Mouse (Mus musculus) CH12.LX (cell line): ENCODE data around the gene Stard5. TPM values are rescaled to one million over a fixed set of nuclear protein-coding genes. Genes with fewer than 3 reads are reported as not detected.

Experiments used
- DNase-seq: peaks from one replicate; pipeline ENCODE4 v3.0.0-alpha.2; 2013; ENCODE audit errors: extremely low read depth
- H3K27ac ChIP-seq: 2 replicates; pipeline ENCODE4 v1.5.1; 2012; ENCODE audit warnings: low read depth, mild to moderate bottlenecking, control low read depth, moderate library complexity; ENCODE audit not compliant: insufficient read depth
- H3K27me3 ChIP-seq: replicated peaks from 2 replicates; pipeline ENCODE3; 2012; ENCODE audit warnings: inconsistent platforms
- H3K36me3 ChIP-seq, 2 experiments: replicated peaks in 1 of 2; 2 replicates each; pipeline versions ENCODE3 to v1.6.1; 2012; ENCODE audit warnings: inconsistent platforms in 1 of 2, low read length in 1 of 2, mild to moderate bottlenecking in 1 of 2, mixed read lengths in 1 of 2, moderate library complexity in 1 of 2; ENCODE audit not compliant: control insufficient read depth in 1 of 2, insufficient read depth in 1 of 2
- H3K4me1 ChIP-seq, 2 experiments: 2 replicates each; pipeline ENCODE4 v1.6.1; 2012; ENCODE audit warnings: inconsistent platforms in 1 of 2, moderate library complexity in 1 of 2; ENCODE audit not compliant: insufficient read depth in 2 of 2, control insufficient read depth in 1 of 2
- H3K4me2 ChIP-seq: 2 replicates; pipeline ENCODE4 v1.6.1; 2012; ENCODE audit warnings: low read depth, mild to moderate bottlenecking, control low read depth; ENCODE audit not compliant: poor library complexity, insufficient read depth, severe bottlenecking
- H3K4me3 ChIP-seq, 3 experiments: fragments of 150-350 bp in 1 of 3; sonication (generic) in 1 of 3; replicated peaks in 1 of 3; 2 replicates each; pipeline versions ENCODE3 to v1.5.1; 2011 to 2012; ENCODE audit warnings: low read depth in 2 of 3, low read length in 2 of 3, mild to moderate bottlenecking in 2 of 3, moderate library complexity in 2 of 3, control low read depth in 1 of 3, improper control_type of control experiment in 1 of 3, inconsistent platforms in 1 of 3, mixed read lengths in 1 of 3; ENCODE audit not compliant: poor library complexity in 1 of 3
- H3K79me2 ChIP-seq: replicated peaks from 2 replicates; pipeline ENCODE4 v1.6.1; 2012; ENCODE audit warnings: mild to moderate bottlenecking, moderate library complexity; ENCODE audit not compliant: control insufficient read depth, poor library complexity, insufficient read depth, severe bottlenecking; ENCODE audit errors: extremely low read depth
- H3K9ac ChIP-seq: 2 replicates; pipeline ENCODE4 v1.6.1; 2012; ENCODE audit warnings: low read depth, mild to moderate bottlenecking, control low read depth, moderate library complexity; ENCODE audit not compliant: insufficient read depth
- H3K9me3 ChIP-seq: replicated peaks from 2 replicates; pipeline ENCODE3; 2012; ENCODE audit warnings: low read length, inconsistent platforms, mixed read lengths
- CHD1 ChIP-seq: IDR thresholded peaks from 2 replicates; pipeline ENCODE4 v1.6.1; 2012; ENCODE audit warnings: low read depth, low read length, improper control_type of control experiment, inconsistent platforms
- CTCF ChIP-seq, 2 experiments: IDR thresholded peaks in 1 of 2; conservative IDR thresholded peaks in 1 of 2; 2 replicates each; pipeline ENCODE4 v1.5.1; 2011 to 2012; ENCODE audit warnings: low read depth in 2 of 2, low read length in 2 of 2, improper control_type of control experiment in 1 of 2, inconsistent platforms in 1 of 2, mild to moderate bottlenecking in 1 of 2, moderate library complexity in 1 of 2
- E2F4 ChIP-seq: IDR thresholded peaks from 2 replicates; pipeline ENCODE4 v1.6.1; 2011; ENCODE audit warnings: low read depth, low read length, improper control_type of control experiment; ENCODE audit not compliant: insufficient replicate concordance
- EP300 ChIP-seq: IDR thresholded peaks from 2 replicates; pipeline ENCODE4 v1.6.1; 2011; ENCODE audit warnings: low read length, improper control_type of control experiment
- ETS1 ChIP-seq: conservative IDR thresholded peaks from 2 replicates; pipeline ENCODE4 v1.6.1; 2012; ENCODE audit warnings: low read depth, mild to moderate bottlenecking, inconsistent platforms, low read length, improper control_type of control experiment, moderate library complexity
- HCFC1 ChIP-seq: IDR thresholded peaks from 2 replicates; pipeline ENCODE4 v1.6.1; 2012; ENCODE audit warnings: low read depth, mild to moderate bottlenecking, inconsistent platforms, low read length, improper control_type of control experiment
- IRF4 ChIP-seq: IDR thresholded peaks from 2 replicates; pipeline ENCODE4 v1.6.1; 2014; ENCODE audit warnings: low read depth, mild to moderate bottlenecking, inconsistent platforms, low read length, improper control_type of control experiment
- JUN ChIP-seq: IDR thresholded peaks from 2 replicates; pipeline ENCODE4 v1.6.1; 2011; ENCODE audit warnings: low read depth, mild to moderate bottlenecking, low read length, improper control_type of control experiment, moderate library complexity; ENCODE audit not compliant: insufficient read depth
- JUND ChIP-seq: conservative IDR thresholded peaks from 2 replicates; pipeline ENCODE4 v1.6.1; 2011; ENCODE audit warnings: low read depth, low read length, improper control_type of control experiment
- KAT2A ChIP-seq: IDR thresholded peaks from 2 replicates; pipeline ENCODE4 v1.6.1; 2012; ENCODE audit warnings: low read length, improper control_type of control experiment, inconsistent platforms; ENCODE audit not compliant: insufficient replicate concordance
- MAX ChIP-seq: IDR thresholded peaks from 2 replicates; pipeline ENCODE4 v1.6.1; 2011; ENCODE audit warnings: low read length, improper control_type of control experiment
- MAZ ChIP-seq: IDR thresholded peaks from 2 replicates; pipeline ENCODE4 v1.6.1; 2012; ENCODE audit warnings: low read depth, mild to moderate bottlenecking, inconsistent platforms, low read length, improper control_type of control experiment, moderate library complexity
- MEF2A ChIP-seq: IDR thresholded peaks from 2 replicates; pipeline ENCODE4 v1.6.1; 2014; ENCODE audit warnings: low read depth, mild to moderate bottlenecking, inconsistent platforms, low read length, improper control_type of control experiment, borderline replicate concordance
- MXI1 ChIP-seq: IDR thresholded peaks from 2 replicates; pipeline ENCODE4 v1.6.1; 2011; ENCODE audit warnings: mild to moderate bottlenecking, low read depth, low read length, improper control_type of control experiment
- NELFE ChIP-seq: IDR thresholded peaks from 2 replicates; pipeline ENCODE4 v1.6.1; 2011; ENCODE audit warnings: low read depth, low read length, improper control_type of control experiment
- PAX5 ChIP-seq: IDR thresholded peaks from 2 replicates; pipeline ENCODE4 v1.6.1; 2012; ENCODE audit warnings: low read length, inconsistent platforms, mixed read lengths
- POLR2A ChIP-seq: IDR thresholded peaks from 2 replicates; pipeline ENCODE4 v1.6.1; 2011; ENCODE audit warnings: low read depth, mild to moderate bottlenecking, improper control_type of control experiment, low read length
- POLR2AphosphoS2 ChIP-seq: IDR thresholded peaks from 2 replicates; pipeline ENCODE4 v1.6.1; 2011; ENCODE audit warnings: low read depth, low read length, improper control_type of control experiment
- RAD21 ChIP-seq: IDR thresholded peaks from 2 replicates; pipeline ENCODE4 v1.6.1; 2011; ENCODE audit warnings: low read depth, mild to moderate bottlenecking, low read length, improper control_type of control experiment, moderate library complexity
- RCOR1 ChIP-seq: conservative IDR thresholded peaks from 2 replicates; pipeline ENCODE4 v1.6.1; 2012; ENCODE audit warnings: low read depth, mild to moderate bottlenecking, inconsistent platforms, low read length, improper control_type of control experiment
- SIN3A ChIP-seq: IDR thresholded peaks from 2 replicates; pipeline ENCODE4 v1.6.1; 2012; ENCODE audit warnings: low read length, improper control_type of control experiment, inconsistent platforms
- SMC3 ChIP-seq: IDR thresholded peaks from 2 replicates; pipeline ENCODE4 v1.6.1; 2011; ENCODE audit warnings: low read depth, low read length, improper control_type of control experiment
- TBP ChIP-seq: conservative IDR thresholded peaks from 2 replicates; pipeline ENCODE4 v1.6.1; 2011; ENCODE audit warnings: low read depth, low read length, improper control_type of control experiment
- TCF12 ChIP-seq: IDR thresholded peaks from 2 replicates; pipeline ENCODE4 v1.6.1; 2014; ENCODE audit warnings: low read depth, mild to moderate bottlenecking, inconsistent platforms, low read length, improper control_type of control experiment
- UBTF ChIP-seq: IDR thresholded peaks from 2 replicates; pipeline ENCODE4 v1.6.1; 2012; ENCODE audit warnings: low read depth, mild to moderate bottlenecking, inconsistent platforms, low read length, improper control_type of control experiment, moderate library complexity
- USF1 ChIP-seq: IDR thresholded peaks from 2 replicates; pipeline ENCODE4 v1.6.1; 2014; ENCODE audit warnings: low read depth, mild to moderate bottlenecking, inconsistent platforms, low read length, improper control_type of control experiment
- USF2 ChIP-seq: conservative IDR thresholded peaks from 2 replicates; pipeline ENCODE4 v1.6.1; 2011; ENCODE audit warnings: low read depth, low read length, improper control_type of control experiment
- ZC3H11A ChIP-seq: IDR thresholded peaks from 2 replicates; pipeline ENCODE4 v1.6.1; 2012; ENCODE audit warnings: low read depth, mild to moderate bottlenecking, inconsistent platforms, low read length, improper control_type of control experiment
- ZKSCAN1 ChIP-seq: IDR thresholded peaks from 2 replicates; pipeline ENCODE4 v1.6.1; 2012; ENCODE audit warnings: low read depth, inconsistent platforms, low read length, improper control_type of control experiment, borderline replicate concordance
- ZNF384 ChIP-seq: IDR thresholded peaks from 2 replicates; pipeline ENCODE4 v1.6.1; 2012; ENCODE audit warnings: low read depth, low read length, improper control_type of control experiment, inconsistent platforms
- dilution Hi-C: fragments of 300-500 bp; cut with MboI; formaldehyde crosslinking; loops from 2 replicates; pipeline ENCODE4 v1.14.3; 2020; ENCODE audit warnings: low sequenced_read_pairs; ENCODE audit not compliant: extremely low pct_unique_long_range_greater_than_20kb, extremely low pct_ligation_motif_present
- in situ Hi-C: fragments of 300-500 bp; cut with MboI; formaldehyde crosslinking; loops from 3 replicates; pipeline ENCODE4 v1.14.3; 2019; ENCODE audit warnings: low sequenced_read_pairs, low pct_ligation_motif_present, low pct_unique_long_range_greater_than_20kb, mixed read lengths
- polyA plus RNA-seq: library from polyadenylated mRNA; unstranded; fragments of >175 nt; gene quantifications from 2 replicates; pipeline ENCODE4 v1.2.1, GENCODE M21; 2012; ENCODE audit warnings: low read depth; ENCODE audit not compliant: insufficient read length
- total RNA-seq, 2 experiments: library from RNA; depleted of rRNA; stranded (reverse); fragments of 300-350 nt in 1 of 2; fragments of >200 nt in 1 of 2; gene quantifications; 2 replicates each; pipeline ENCODE4 v1.2.3; 2012 to 2014

Stard5 gene
- total and polyA plus RNA-seq, 3 experiments: 31.7 to 44.9 (median 33.1) TPM

DNA sequence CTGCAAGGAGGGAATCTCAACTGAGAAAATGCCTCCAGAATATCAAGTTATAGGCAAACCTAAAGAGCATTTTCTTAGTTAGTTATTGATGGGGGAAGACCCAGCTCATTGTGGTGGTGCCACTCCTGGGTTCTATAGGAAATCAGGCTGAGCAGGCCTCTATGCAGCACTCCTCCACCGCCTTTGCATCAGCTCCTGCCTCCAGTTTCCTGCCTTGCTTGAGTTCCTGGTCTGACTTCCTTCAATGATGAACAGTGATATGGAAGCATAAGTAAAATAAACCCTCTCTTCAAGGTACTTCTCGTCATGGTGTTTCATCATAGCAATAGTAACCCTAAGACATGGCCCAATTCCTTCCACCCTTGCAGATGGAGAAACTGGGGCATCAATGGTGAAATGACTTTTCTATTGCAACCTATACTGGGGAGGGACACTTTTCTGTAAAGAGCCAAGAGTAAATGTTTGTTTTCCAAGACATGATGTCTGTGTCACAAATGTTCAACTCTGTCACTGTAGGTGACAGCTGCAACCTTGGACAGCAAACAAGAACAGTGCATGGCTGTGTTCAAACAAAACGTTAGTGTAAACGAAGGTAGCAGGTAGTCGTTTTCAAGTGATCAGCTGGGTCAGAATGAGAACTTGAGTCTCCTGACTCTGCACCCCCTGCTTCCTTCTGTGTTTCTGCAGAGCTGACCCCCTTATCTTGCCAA lies 36.3 kb downstream of the Stard5 start:
- Histone ChIP-seq H3K36me3 (no peaks in the 10 kb centered on the region), H3K4me2 (no peak overlapping the region), H3K4me3 (no peak overlapping the region), H3K27me3 (no peaks in the 10 kb centered on the region), H3K9me3 (no peaks in the 10 kb centered on the region), H3K4me1 (peaks cover 0 to 12% of the 10 kb centered on the region in 2 experiments; a peak in 2 of 4 replicates), H3K9ac (no peak overlapping the region), H3K27ac (no peak overlapping the region), H3K79me2 (no peaks in the 10 kb centered on the region)
- TF ChIP-seq POLR2AphosphoS2 (no peak), CTCF (conservative IDR thresholded peaks at IDR 0.05 in 1 of 2, IDR thresholded peaks at IDR 0.05 in 1 of 2; ENCODE audit: low read depth in 2 of 2, low read length in 2 of 2) (no peak), E2F4 (no peak), SIN3A (no peak), UBTF (no peak), JUN (no peak), ETS1 (no peak), TCF12 (no peak), ZKSCAN1 (no peak), MEF2A (no peak)
- dilution Hi-C loops: no loop called here
- DNase-seq: no peak
- in situ Hi-C loops: loop anchor here (25.0 kb wide), 1 partner anchor 219 kb away; the partner anchor contains the start of genes Mesd and Tlnrd1

GRCm38 (mm10) chr7:83668724-83669123 lies 37.0 kb downstream of the Stard5 start:
- no peaks in the 10 kb centered on the region for H3K9me3 ChIP-seq
- H3K4me2 ChIP-seq: no peak overlapping the region
- no peak overlapping the region for H3K9ac ChIP-seq
- peaks cover 0 to 9% of the 10 kb centered on the region in 2 experiments; a peak in 2 of 4 replicates for H3K4me1 ChIP-seq
- H3K4me3 ChIP-seq: no peak overlapping the region
- H3K27ac ChIP-seq: no peak overlapping the region
- H3K36me3 ChIP-seq: no peaks in the 10 kb centered on the region
- dilution Hi-C loops (no loop called here), in situ Hi-C loops (loop anchor here (25.0 kb wide), 1 partner anchor 219 kb away; the partner anchor contains the start of genes Mesd and Tlnrd1)
- no peak for DNase-seq
- H3K27me3 ChIP-seq: no peaks in the 10 kb centered on the region
- no peaks in the 10 kb centered on the region for H3K79me2 ChIP-seq
- no peak for TF ChIP-seq KAT2A
- no peak for TF ChIP-seq USF2
- TF ChIP-seq RAD21: peak; percentile 57
- TF ChIP-seq ETS1: no peak
- no peak for TF ChIP-seq JUN
- no peak for TF ChIP-seq MAZ
- no peak for TF ChIP-seq POLR2AphosphoS2
- no peak for TF ChIP-seq EP300
- no peak for TF ChIP-seq USF1
- no peak for TF ChIP-seq PAX5
- no peak for TF ChIP-seq IRF4
- no peak for TF ChIP-seq POLR2A
- no peak for TF ChIP-seq UBTF
- TF ChIP-seq MAX: no peak
- TF ChIP-seq ZKSCAN1: no peak
- TF ChIP-seq RCOR1: no peak
- TF ChIP-seq E2F4: no peak
- no peak for TF ChIP-seq CHD1
- TF ChIP-seq JUND: no peak
- peak; percentile 67 for TF ChIP-seq ZNF384
- TF ChIP-seq TBP: no peak
- no peak for TF ChIP-seq MEF2A
- TF ChIP-seq NELFE: no peak
- TF ChIP-seq SIN3A: no peak
- TF ChIP-seq HCFC1: no peak
- no peak for TF ChIP-seq ZC3H11A
- TF ChIP-seq CTCF (conservative IDR thresholded peaks at IDR 0.05 in 1 of 2, IDR thresholded peaks at IDR 0.05 in 1 of 2; ENCODE audit: low read depth in 2 of 2, low read length in 2 of 2): peak; percentile 43 to 72
- TF ChIP-seq SMC3: peak; percentile 59
- no peak for TF ChIP-seq MXI1
